In the genomic region with DNA sequence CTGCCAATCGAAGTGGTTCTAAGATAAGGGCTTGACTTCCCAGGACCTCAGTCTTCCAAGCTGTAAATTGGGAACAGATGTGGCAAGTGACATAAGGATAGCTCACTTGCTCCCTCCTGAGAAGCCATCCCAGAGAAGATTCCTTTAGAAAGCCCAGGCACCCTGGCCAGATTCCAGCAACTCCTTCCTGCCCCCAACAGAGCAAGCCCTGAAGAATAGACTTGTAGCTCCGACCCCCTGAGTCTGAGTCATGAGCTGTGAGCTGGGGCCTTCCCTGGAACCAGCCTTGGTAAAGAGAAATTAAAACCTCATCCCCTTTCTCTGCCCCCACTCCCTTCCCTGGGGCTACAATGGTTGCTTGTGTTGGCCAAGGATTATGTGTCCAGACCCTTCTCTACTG, we compare ENCODE assay signal across 18 mouse cellular contexts. TPM values are rescaled to one million over a fixed set of nuclear protein-coding genes. Genes with fewer than 3 reads are reported as not detected.
DNase-seq lines count a peak whose midpoint lies in the region; ATAC-seq and TF ChIP-seq lines count a peak whose summit lies in the region.
"Had no signal": no experiment of that assay in that cellular context is flagged by ENCODE, and none has a peak within 500 bp of the region (broad histone marks: within the 10 kb centered on the region; RNA-seq: fewer than 3 reads in every experiment).

No protein-coding gene starts in this region.

- TF ChIP-seq POLR2A in myocyte (IDR thresholded peaks at IDR 0.05; ENCODE audit: insufficient read length, low read depth) = no peak

- no peaks in the 10 kb centered on the region for H3K79me2 ChIP-seq in myocyte (ENCODE audit: control insufficient read depth, insufficient read depth)

- no peak for DNase-seq in limb, embryonic 10.5 days (ENCODE audit: low spot score)
- peak; percentile 28 for DNase-seq in 3134 (ENCODE audit: extremely low read depth, insufficient read length, low spot score)
- DNase-seq in 416B (ENCODE audit: low read depth) = peak; percentile 22
- no peak for DNase-seq in kidney, postnatal 36 days
- no peak for DNase-seq in heart, adult 11 months
- DNase-seq: adrenal gland, adult 8-10 months; adrenal gland, postnatal 36 days; cerebellum, adult 2 months had no signal

- H3K27ac ChIP-seq in limb, embryonic 15.5 days = 0 out of 2 replicates have a peak overlapping the region, but pooled peaks have one; percentile 6
- H3K27ac ChIP-seq in limb, embryonic 10.5 days = no peak overlapping the region
- H3K27ac ChIP-seq: forebrain, embryonic 15.5 days; heart, adult 2 months had no signal

- H3K9ac ChIP-seq in limb, embryonic 15.5 days = no peak overlapping the region
- H3K9ac ChIP-seq: forebrain, embryonic 15.5 days; heart, embryonic 15.5 days had no signal

- WGBS in limb, embryonic 15.5 days = 49% methylated on average over 2 of the region's 2 CpGs
- WGBS in limb, embryonic 10.5 days = 56% methylated on average over 2 of the region's 2 CpGs

- H3K4me2 ChIP-seq in limb, embryonic 15.5 days = no peak overlapping the region
- H3K4me2 ChIP-seq in myocyte (ENCODE audit: low read depth) = peak overlapping the region; percentile 84

- H3K4me3 ChIP-seq in limb, embryonic 15.5 days = no peak overlapping the region
- no peak overlapping the region for H3K4me3 ChIP-seq in limb, embryonic 10.5 days
- no peak overlapping the region for H3K4me3 ChIP-seq in myocyte
- H3K4me3 ChIP-seq: forebrain, embryonic 15.5 days; heart, adult 2 months had no signal

- no peaks in the 10 kb centered on the region for H3K9me3 ChIP-seq in limb, embryonic 15.5 days
- no peaks in the 10 kb centered on the region for H3K9me3 ChIP-seq in limb, embryonic 10.5 days (replicated peaks)
- H3K9me3 ChIP-seq: forebrain, embryonic 15.5 days; heart, embryonic 15.5 days had no signal

- H3ac ChIP-seq in myocyte (ENCODE audit: control insufficient read depth, insufficient read length) = no peak overlapping the region

- H3K27me3 ChIP-seq in limb, embryonic 15.5 days = no peaks in the 10 kb centered on the region
- H3K27me3 ChIP-seq in limb, embryonic 10.5 days (ENCODE audit: low read depth, poor library complexity, severe bottlenecking) = peaks cover 46% of the 10 kb centered on the region
- H3K27me3 ChIP-seq in myocyte (ENCODE audit: control insufficient read depth, insufficient read depth, insufficient read length) = no peaks in the 10 kb centered on the region

- peaks cover 44% of the 10 kb centered on the region for H3K4me1 ChIP-seq in limb, embryonic 15.5 days
- peaks cover 39% of the 10 kb centered on the region for H3K4me1 ChIP-seq in limb, embryonic 10.5 days

- ATAC-seq in limb, embryonic 15.5 days (ENCODE audit: insufficient number of reproducible peaks, low FRiP score, low TSS enrichment, low read depth) = no peak
- ATAC-seq: hindbrain, embryonic 16.5 days; inflammation-experienced regulatory T-cells, adult 6 months had no signal

- no peaks in the 10 kb centered on the region for H3K36me3 ChIP-seq in limb, embryonic 15.5 days
- no peaks in the 10 kb centered on the region for H3K36me3 ChIP-seq in limb, embryonic 10.5 days
- peaks cover 2% of the 10 kb centered on the region for H3K36me3 ChIP-seq in myocyte (ENCODE audit: control insufficient read depth, insufficient read depth)
- H3K36me3 ChIP-seq: forebrain, embryonic 15.5 days; heart, embryonic 15.5 days had no signal

TF ChIP-seq in myocyte, 11 proteins besides CTCF, POLR2A, EP300 and RAD21:
- TF ChIP-seq MAX (IDR thresholded peaks at IDR 0.05; ENCODE audit: low read depth) (no peak), MYOD1 (IDR thresholded peaks at IDR 0.05; ENCODE audit: control insufficient read depth in 1 of 3, insufficient read length in 2 of 3, low read depth in 2 of 3) (no peak), USF1 (IDR thresholded peaks at IDR 0.05; ENCODE audit: low read depth) (no peak), TCF12 (IDR thresholded peaks at IDR 0.05; ENCODE audit: insufficient read depth, poor library complexity, severe bottlenecking) (no peak), TCF3 (IDR thresholded peaks at IDR 0.05; ENCODE audit: insufficient read length, low read depth) (no peak), CEBPB (IDR thresholded peaks at IDR 0.05; ENCODE audit: insufficient read depth, poor library complexity, severe bottlenecking) (no peak), POLR2AphosphoS2 (IDR thresholded peaks at IDR 0.05; ENCODE audit: insufficient read length, low read depth) (no peak), MYOG (IDR thresholded peaks at IDR 0.05; ENCODE audit: control insufficient read depth in 1 of 3, insufficient read depth in 1 of 3, insufficient read length in 2 of 3, low read depth in 2 of 3) (no peak), REST (IDR thresholded peaks at IDR 0.05; ENCODE audit: insufficient read depth, insufficient read length) (no peak), E2F4 (IDR thresholded peaks at IDR 0.05; ENCODE audit: insufficient read depth) (no peak), SRF (IDR thresholded peaks at IDR 0.05; ENCODE audit: control insufficient read depth, insufficient read length, low read depth) (no peak)

RNA-seq across cellular contexts. Expression of gene Adamts14, which starts 1.3 kb away (rescaled TPM):
- 4.9 and 6.9 TPM in 2 replicates for polyA plus RNA-seq in limb, embryonic 15.5 days (2015; fragmentation: Nextera tagmentation; extraction: Ambion mirVana)
- 0.46 and 0.48 TPM in 2 replicates for polyA plus RNA-seq in limb, embryonic 10.5 days (2016; fragmentation: Nextera tagmentation; extraction: Ambion mirVana)
- 31.0 TPM for polyA plus RNA-seq in myocyte (2012; fragmentation: generic; extraction: Trizol)
- polyA plus RNA-seq: inflammation-experienced regulatory T-cells, adult 6 months had no signal

RNA-seq across cellular contexts. Expression of gene Prf1, which starts 23.1 kb away (rescaled TPM):
- 0.09 TPM in 1 of 2 replicates, not detected in the other for polyA plus RNA-seq in limb, embryonic 15.5 days (2015; fragmentation: Nextera tagmentation; extraction: Ambion mirVana)
- polyA plus RNA-seq in limb, embryonic 10.5 days (2016; fragmentation: Nextera tagmentation; extraction: Ambion mirVana) = not detected in 2 replicates
- polyA plus RNA-seq in myocyte (2012; fragmentation: generic; extraction: Trizol) = 0.01 TPM
- polyA plus RNA-seq: C2C12; cerebellum, adult 2 months; embryonic facial prominence, embryonic 11.5 days; forebrain, embryonic 11.5 days; forebrain, embryonic 15.5 days; hindbrain, embryonic 16.5 days had no signal

Comparison
In these comparisons a context has a peak if more than half of its experiments do, and no peak if none do; other contexts are left out.
1. DNase-seq: peak in 3134 (single experiment) and 416B (single experiment); none in limb, embryonic 10.5 days (single experiment), kidney, postnatal 36 days (0 of 2) and heart, adult 11 months (single experiment).